Mouse (Mus musculus) stomach, embryonic 14.5 days (tissue): ENCODE data around the gene Fcamr. TPM values are rescaled to one million over a fixed set of nuclear protein-coding genes. Genes with fewer than 3 reads are reported as not detected.
A peak's percentile ranks its signal among the peaks of the same experiment; 100 is the strongest.

ENCODE experiments used
- ATAC-seq: fragments of 200-750 bp; cut with Nextera tagmentation; 2 replicates; pipeline ENCODE4 v1.8.0; 2017; ENCODE audit warnings: low read depth, moderate TSS enrichment; ENCODE audit not compliant: insufficient number of reproducible peaks, insufficient read depth, low FRiP score
- H3K27ac ChIP-seq: fragments of 300-500 bp; sonication (generic); 2 replicates; pipeline ENCODE4 v1.5.1; 2014; ENCODE audit warnings: mild to moderate bottlenecking, low read length, moderate library complexity, mixed read lengths
- H3K27me3 ChIP-seq: fragments of 300-500 bp; sonication (generic); 2 replicates; pipeline ENCODE4 v1.6.1; 2014; ENCODE audit warnings: low read length, control low read depth, mixed read lengths; ENCODE audit not compliant: control insufficient read depth, insufficient read depth
- H3K36me3 ChIP-seq: fragments of 300-500 bp; sonication (generic); 2 replicates; pipeline ENCODE4 v1.6.1; 2014; ENCODE audit warnings: mild to moderate bottlenecking, control low read depth, low read length, moderate library complexity, mixed read lengths; ENCODE audit not compliant: control insufficient read depth, insufficient read depth
- H3K4me1 ChIP-seq: fragments of 300-500 bp; sonication (generic); 2 replicates; pipeline ENCODE4 v1.6.1; 2014; ENCODE audit warnings: low read length, control low read depth, mixed read lengths; ENCODE audit not compliant: control insufficient read depth, insufficient read depth
- H3K4me2 ChIP-seq: fragments of 300-500 bp; sonication (generic); replicated peaks from 2 replicates; pipeline ENCODE4 v1.6.1; 2014; ENCODE audit warnings: low read depth, low read length, control low read depth
- H3K4me3 ChIP-seq: fragments of 300-500 bp; sonication (generic); 2 replicates; pipeline ENCODE4 v1.5.1; 2014; ENCODE audit warnings: low read depth, low read length, control low read depth
- H3K9ac ChIP-seq: fragments of 300-500 bp; sonication (generic); replicated peaks from 2 replicates; pipeline ENCODE4 v1.6.1; 2014; ENCODE audit warnings: low read depth, mild to moderate bottlenecking, control low read depth, low read length, moderate library complexity, mixed read lengths
- H3K9me3 ChIP-seq: fragments of 300-500 bp; sonication (generic); 2 replicates; pipeline ENCODE4 v1.6.1; 2016; ENCODE audit warnings: low read depth, low read length, control low read depth; ENCODE audit not compliant: control insufficient read depth
- WGBS: fragments of 180-500 bp; shearing (Covaris S2); extraction: QIAGEN DNeasy Blood & Tissue Kit; methylation state at CpG from one replicate; pipeline ENCODE4 v1.1.7; 2014; 5-methylcytosine and 5-hydroxymethylcytosine counted together
- polyA plus RNA-seq: library from polyadenylated mRNA; unstranded; fragments of >200 nt; fragmentation: Nextera tagmentation; extraction: Ambion mirVana; gene quantifications from 2 replicates; pipeline ENCODE4 v1.2.1, GENCODE M21; 2014

Fcamr gene
- polyA plus RNA-seq, 1 experiment from 2014 or later: 0.22 TPM

DNA sequence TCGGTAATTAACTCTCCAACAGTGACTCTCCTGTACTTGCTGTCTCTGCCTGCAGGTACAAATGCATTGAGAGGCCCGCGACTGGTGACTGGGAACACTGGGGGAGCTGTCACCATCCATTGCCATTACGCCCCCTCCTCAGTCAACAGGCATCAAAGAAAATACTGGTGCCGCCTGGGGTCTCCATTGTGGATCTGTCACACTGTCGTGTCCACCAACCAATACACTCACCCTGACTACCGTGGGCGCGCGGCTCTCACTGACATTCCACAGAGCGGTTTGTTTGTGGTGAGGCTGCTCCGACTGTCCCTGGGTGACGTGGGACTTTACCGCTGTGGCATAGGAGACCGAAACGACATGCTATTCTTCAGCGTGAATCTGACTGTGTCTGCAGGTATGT, 10.6 kb downstream of the Fcamr start:
- Histone ChIP-seq H3K36me3 (no peaks in the 10 kb centered on the region), H3K27ac (no peak overlapping the region), H3K9me3 (no peaks in the 10 kb centered on the region), H3K4me2 (no peak overlapping the region), H3K4me3 (no peak overlapping the region), H3K27me3 (no peaks in the 10 kb centered on the region), H3K4me1 (no peaks in the 10 kb centered on the region), H3K9ac (no peak overlapping the region)
- 65% methylated on average over 17 of the region's 17 CpGs for WGBS
- no peak for ATAC-seq

DNA sequence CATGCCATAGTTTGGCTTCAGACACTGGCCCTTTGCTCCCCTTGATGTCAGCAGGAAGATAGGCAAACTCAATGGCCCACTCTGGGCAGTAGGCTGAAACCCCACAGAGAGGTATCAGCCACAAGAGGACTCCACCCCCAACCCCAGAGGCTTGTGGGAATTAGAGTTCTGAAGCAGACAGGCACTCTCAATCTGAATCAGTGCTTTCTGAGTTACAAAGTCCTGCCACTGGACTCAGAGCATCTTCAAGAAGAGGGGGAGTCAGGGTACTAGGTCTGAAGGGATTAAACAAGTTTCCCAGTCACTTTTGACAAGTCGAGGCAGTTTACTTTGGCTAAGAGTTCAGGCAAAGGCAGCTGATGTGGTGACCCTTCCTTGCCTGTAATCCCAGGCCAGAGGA, 19.0 kb downstream of the Fcamr start:
- Histone ChIP-seq H3K4me3 (no peak overlapping the region), H3K4me2 (no peak overlapping the region), H3K27me3 (no peaks in the 10 kb centered on the region), H3K9ac (no peak overlapping the region), H3K9me3 (no peaks in the 10 kb centered on the region), H3K36me3 (no peaks in the 10 kb centered on the region), H3K4me1 (no peaks in the 10 kb centered on the region), H3K27ac (no peak overlapping the region)
- WGBS: 59% methylated on average over 1 of the region's 1 CpGs
- no peak for ATAC-seq

DNA sequence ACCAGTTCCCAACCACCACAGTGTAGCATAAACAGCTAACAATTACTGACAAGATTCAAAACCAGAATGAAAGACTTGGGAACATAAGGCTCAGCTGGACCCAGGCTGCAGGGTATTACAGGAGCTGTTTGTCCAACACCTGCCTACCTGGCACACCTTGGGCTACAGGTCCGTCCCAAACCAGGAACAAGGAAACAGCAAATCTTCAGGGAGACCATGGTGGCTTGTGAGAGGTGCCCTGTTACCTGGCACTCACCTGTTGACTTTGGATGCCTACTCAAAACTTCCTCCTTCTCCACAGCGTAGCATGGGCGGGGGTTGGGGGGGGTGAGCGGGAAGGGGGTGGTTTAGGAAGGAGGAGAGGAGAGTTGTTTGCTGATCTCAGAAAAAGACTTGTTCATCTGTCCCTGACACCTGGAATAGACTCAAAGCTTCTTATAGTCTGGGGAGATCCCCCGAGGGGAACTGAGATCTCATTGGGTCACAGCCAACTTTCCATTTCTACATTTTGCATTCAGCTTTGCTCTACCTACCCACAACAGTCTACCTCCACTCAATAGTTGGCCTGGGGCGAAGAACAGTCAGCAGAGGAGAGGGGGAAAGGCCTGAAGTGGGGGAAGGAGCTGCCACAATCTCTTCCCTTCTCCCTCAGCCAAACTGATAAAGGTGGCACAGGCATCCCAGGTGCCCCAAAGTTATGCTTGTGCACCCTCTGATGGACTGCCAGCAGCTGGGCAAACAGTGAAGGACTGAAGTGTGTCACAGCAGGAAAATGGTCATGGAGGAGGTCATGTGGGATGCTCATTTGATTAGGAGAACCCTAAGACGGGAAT, 19.8 kb downstream of the Fcamr start:
- WGBS: 81% methylated on average over 7 of the region's 7 CpGs
- H3K4me1 ChIP-seq: no peaks in the 10 kb centered on the region
- H3K27ac ChIP-seq: no peak overlapping the region

DNA sequence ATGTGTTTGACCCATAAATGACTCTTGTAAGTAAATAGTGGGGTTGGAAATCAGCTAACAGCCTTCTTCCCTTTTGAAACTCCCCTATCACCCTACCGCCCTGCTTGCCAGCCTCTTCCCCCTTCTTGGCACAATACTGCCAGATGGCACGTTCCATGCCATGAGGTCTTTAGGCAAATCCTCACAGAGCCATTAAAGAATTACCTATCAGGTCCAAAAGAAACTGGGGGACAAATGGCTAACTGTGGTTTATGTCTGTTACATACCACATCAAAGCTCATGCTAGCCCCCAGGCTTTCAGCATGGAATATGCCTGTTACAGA, 20.4 kb downstream of the Fcamr start:
- no peak overlapping the region for H3K4me2 ChIP-seq
- H3K9ac ChIP-seq: no peak overlapping the region
- no peak overlapping the region for H3K4me3 ChIP-seq
- no peak overlapping the region for H3K27ac ChIP-seq
- WGBS: 72% methylated on average over 2 of the region's 2 CpGs
- H3K27me3 ChIP-seq: no peaks in the 10 kb centered on the region
- H3K4me1 ChIP-seq: no peaks in the 10 kb centered on the region
- no peaks in the 10 kb centered on the region for H3K9me3 ChIP-seq
- no peaks in the 10 kb centered on the region for H3K36me3 ChIP-seq
- ATAC-seq: no peak

More for the DNA sequence above, 19.8 kb downstream of the Fcamr start:
- Histone ChIP-seq H3K9me3 (no peaks in the 10 kb centered on the region), H3K9ac (no peak overlapping the region), H3K27me3 (no peaks in the 10 kb centered on the region), H3K4me2 (no peak overlapping the region), H3K4me3 (no peak overlapping the region), H3K36me3 (no peaks in the 10 kb centered on the region)
- ATAC-seq: no peak

GRCm38 (mm10) chr1:130821911-130822625, 21.4 kb downstream of the Fcamr start:
- no peak overlapping the region for H3K9ac ChIP-seq
- no peak overlapping the region for H3K27ac ChIP-seq
- H3K4me2 ChIP-seq: no peak overlapping the region
- no peaks in the 10 kb centered on the region for H3K9me3 ChIP-seq
- no peaks in the 10 kb centered on the region for H3K36me3 ChIP-seq
- ATAC-seq: peak; percentile 33; the same call in 1 of the 2 replicates
- 53% methylated on average over 9 of the region's 9 CpGs for WGBS
- H3K27me3 ChIP-seq: no peaks in the 10 kb centered on the region
- no peaks in the 10 kb centered on the region for H3K4me1 ChIP-seq
- no peak overlapping the region for H3K4me3 ChIP-seq

DNA sequence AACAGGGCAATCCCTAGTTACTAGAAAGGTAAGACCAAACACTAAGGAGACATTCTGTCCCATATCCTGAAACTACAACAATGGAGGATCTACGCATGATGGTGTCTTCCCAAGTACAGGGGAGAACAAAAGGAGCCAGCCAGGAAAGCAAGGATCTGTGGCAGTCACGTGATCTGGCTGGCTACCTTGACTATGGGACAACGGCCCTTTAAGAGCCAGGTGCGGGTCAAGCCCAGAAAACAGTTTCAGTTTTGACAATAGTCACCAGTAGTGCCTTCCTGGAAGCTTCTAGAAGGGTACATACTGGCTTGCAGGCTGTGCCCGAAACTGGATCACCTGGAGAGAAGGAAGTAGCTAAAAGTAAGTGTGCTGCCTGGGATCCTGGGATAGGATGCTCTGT, 25.7 kb downstream of the Fcamr start, which contains the start of gene Pigr:
TSS of gene Pigr (plus strand) at position 237 of the 400 bp plus-strand sequence.
- WGBS: 85% methylated on average over 5 of the region's 5 CpGs
- Histone ChIP-seq H3K27ac (no peak within 1 kb of the TSS), H3K4me1 (no peaks in the 10 kb centered on the region), H3K9ac (no peak within 1 kb of the TSS), H3K4me3 (no peak within 1 kb of the TSS), H3K27me3 (no peaks in the 10 kb centered on the region), H3K36me3 (no peaks in the 10 kb centered on the region), H3K4me2 (no peak within 1 kb of the TSS), H3K9me3 (no peaks in the 10 kb centered on the region)
- ATAC-seq: no peak

- Histone ChIP-seq H3K27me3 (no peaks in the 10 kb centered on the region), H3K9ac (no peak overlapping the region), H3K4me1 (no peaks in the 10 kb centered on the region), H3K4me2 (no peak overlapping the region), H3K9me3 (no peaks in the 10 kb centered on the region), H3K27ac (no peak overlapping the region), H3K4me3 (no peak overlapping the region), H3K36me3 (no peaks in the 10 kb centered on the region)
- ATAC-seq: no peak
- WGBS: 72% methylated on average over 4 of the region's 4 CpGs
These were observed 28.0 kb downstream of the Fcamr start for GRCm38 (mm10) chr1:130828656-130829055.

GRCm38 (mm10) chr1:130829906-130830830, 29.5 kb downstream of the Fcamr start:
- Histone ChIP-seq H3K36me3 (no peaks in the 10 kb centered on the region), H3K27me3 (no peaks in the 10 kb centered on the region), H3K4me3 (no peak overlapping the region), H3K27ac (no peak overlapping the region), H3K4me2 (no peak overlapping the region), H3K9ac (no peak overlapping the region), H3K4me1 (no peaks in the 10 kb centered on the region), H3K9me3 (no peaks in the 10 kb centered on the region)
- 70% methylated on average over 8 of the region's 8 CpGs for WGBS
- ATAC-seq: no peak
